Mouse (Mus musculus) hindbrain, embryonic 14.5 days (tissue): ENCODE data around the gene Pced1b. TPM values are rescaled to one million over a fixed set of nuclear protein-coding genes. Genes with fewer than 3 reads are reported as not detected.

Experiments used
- ATAC-seq: fragments of 200-750 bp; cut with Nextera tagmentation; 2 replicates; pipeline ENCODE4 v1.8.0; 2017; ENCODE audit warnings: moderate number of reproducible peaks, mild to moderate bottlenecking, moderate TSS enrichment, moderate library complexity; ENCODE audit not compliant: low FRiP score
- DNase-seq: peaks from one replicate; pipeline ENCODE4 v3.0.0-alpha.2; 2015; ENCODE audit warnings: low spot score
- H3K27ac ChIP-seq: fragments of 300-500 bp; sonication (generic); 2 replicates; pipeline ENCODE4 v1.5.1; 2014; ENCODE audit warnings: mild to moderate bottlenecking, moderate library complexity
- H3K27me3 ChIP-seq: fragments of 300-500 bp; sonication (generic); 2 replicates; pipeline ENCODE4 v1.6.1; 2014; ENCODE audit warnings: mild to moderate bottlenecking, low read length, mixed read lengths; ENCODE audit not compliant: control insufficient read depth, insufficient read depth
- H3K36me3 ChIP-seq: fragments of 300-500 bp; sonication (generic); replicated peaks from 2 replicates; pipeline ENCODE4 v1.6.1; 2014; ENCODE audit not compliant: control insufficient read depth, insufficient read depth
- H3K4me1 ChIP-seq: fragments of 300-500 bp; sonication (generic); replicated peaks from 2 replicates; pipeline ENCODE4 v1.6.1; 2014; ENCODE audit warnings: antibody characterized with exemption, low read length, mixed read lengths; ENCODE audit not compliant: control insufficient read depth, insufficient read depth
- H3K4me2 ChIP-seq: fragments of 300-500 bp; sonication (generic); replicated peaks from 2 replicates; pipeline ENCODE4 v1.6.1; 2014; ENCODE audit warnings: mild to moderate bottlenecking, moderate library complexity
- H3K4me3 ChIP-seq: fragments of 300-500 bp; sonication (generic); replicated peaks from 2 replicates; pipeline ENCODE4 v1.5.1; 2014; ENCODE audit warnings: mild to moderate bottlenecking, low read length
- H3K9ac ChIP-seq: fragments of 300-500 bp; sonication (generic); 2 replicates; pipeline ENCODE4 v1.6.1; 2014
- H3K9me3 ChIP-seq: fragments of 300-500 bp; sonication (generic); 2 replicates; pipeline ENCODE4 v1.6.1; 2016; ENCODE audit warnings: low read length; ENCODE audit not compliant: control insufficient read depth
- WGBS: fragments of 180-500 bp; shearing (Covaris S2); extraction: QIAGEN DNeasy Blood & Tissue Kit; methylation state at CpG from one replicate; pipeline ENCODE4 v1.1.7; 2014; 5-methylcytosine and 5-hydroxymethylcytosine counted together
- polyA plus RNA-seq: library from polyadenylated mRNA; unstranded; fragments of >200 nt; fragmentation: Nextera tagmentation; extraction: Ambion mirVana; gene quantifications from 2 replicates; pipeline ENCODE4 v1.2.1, GENCODE M21; 2014

The Pced1b gene
- polyA plus RNA-seq, 1 experiment from 2014 or later, result 5.8 TPM

DNA sequence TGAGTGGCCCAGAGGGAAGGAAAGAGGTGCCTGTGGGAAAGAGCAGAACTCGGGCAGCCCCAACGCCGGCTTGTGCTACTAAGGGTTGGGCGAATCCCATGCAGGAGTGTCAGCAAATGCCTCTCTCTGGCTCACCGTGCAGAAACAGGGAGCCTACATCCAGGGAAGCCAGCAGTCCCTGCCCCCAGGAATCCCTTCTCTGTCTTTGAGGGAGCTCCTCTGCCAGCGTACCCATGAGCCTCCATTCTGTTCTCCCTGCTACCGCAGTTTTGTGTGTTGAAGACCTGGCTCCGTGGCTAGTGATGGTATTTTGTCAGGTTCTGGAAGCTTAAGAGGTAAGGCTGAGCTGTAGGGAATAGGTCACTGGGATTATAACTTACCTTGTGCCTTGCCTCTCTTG, 33.2 kb downstream of the Pced1b start:
- Histone ChIP-seq H3K4me2 (no peak overlapping the region), H3K4me1 (peaks cover 31% of the 10 kb centered on the region), H3K27ac (no peak overlapping the region), H3K4me3 (no peak overlapping the region), H3K36me3 (no peaks in the 10 kb centered on the region), H3K9me3 (no peaks in the 10 kb centered on the region), H3K9ac (no peak overlapping the region), H3K27me3 (no peaks in the 10 kb centered on the region)
- 91% methylated on average over 8 of the region's 8 CpGs for WGBS
- DNase-seq (no peak), ATAC-seq (no peak)

DNA sequence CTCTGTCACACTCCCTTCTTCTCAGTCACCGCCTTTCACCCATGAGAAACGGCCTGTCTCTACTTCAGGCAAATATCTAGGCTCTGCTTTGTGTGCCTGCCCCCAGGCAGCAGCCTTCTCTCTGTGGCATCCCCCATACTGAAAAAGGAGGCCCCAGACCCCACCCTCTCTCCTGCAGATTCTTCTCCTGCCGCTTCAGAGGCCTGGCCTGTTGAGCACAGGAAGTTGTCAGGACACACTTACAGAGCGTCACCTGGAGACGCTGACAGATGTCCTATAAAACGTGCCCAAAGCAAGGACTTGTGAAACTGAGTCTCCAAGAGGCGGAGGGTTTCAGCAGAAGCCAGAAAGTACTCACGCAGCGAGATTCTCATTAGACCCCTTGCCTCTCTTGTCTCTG, 33.9 kb downstream of the Pced1b start:
- H3K36me3 ChIP-seq, result no peaks in the 10 kb centered on the region
- ATAC-seq, result no peak
- H3K9me3 ChIP-seq, result no peaks in the 10 kb centered on the region
- no peak overlapping the region for H3K27ac ChIP-seq
- H3K27me3 ChIP-seq, result no peaks in the 10 kb centered on the region
- 76% methylated on average over 9 of the region's 9 CpGs for WGBS
- H3K4me3 ChIP-seq, result no peak overlapping the region
- DNase-seq, result no peak
- H3K4me1 ChIP-seq, result peaks cover 27% of the 10 kb centered on the region
- no peak overlapping the region for H3K4me2 ChIP-seq
- H3K9ac ChIP-seq, result no peak overlapping the region

DNA sequence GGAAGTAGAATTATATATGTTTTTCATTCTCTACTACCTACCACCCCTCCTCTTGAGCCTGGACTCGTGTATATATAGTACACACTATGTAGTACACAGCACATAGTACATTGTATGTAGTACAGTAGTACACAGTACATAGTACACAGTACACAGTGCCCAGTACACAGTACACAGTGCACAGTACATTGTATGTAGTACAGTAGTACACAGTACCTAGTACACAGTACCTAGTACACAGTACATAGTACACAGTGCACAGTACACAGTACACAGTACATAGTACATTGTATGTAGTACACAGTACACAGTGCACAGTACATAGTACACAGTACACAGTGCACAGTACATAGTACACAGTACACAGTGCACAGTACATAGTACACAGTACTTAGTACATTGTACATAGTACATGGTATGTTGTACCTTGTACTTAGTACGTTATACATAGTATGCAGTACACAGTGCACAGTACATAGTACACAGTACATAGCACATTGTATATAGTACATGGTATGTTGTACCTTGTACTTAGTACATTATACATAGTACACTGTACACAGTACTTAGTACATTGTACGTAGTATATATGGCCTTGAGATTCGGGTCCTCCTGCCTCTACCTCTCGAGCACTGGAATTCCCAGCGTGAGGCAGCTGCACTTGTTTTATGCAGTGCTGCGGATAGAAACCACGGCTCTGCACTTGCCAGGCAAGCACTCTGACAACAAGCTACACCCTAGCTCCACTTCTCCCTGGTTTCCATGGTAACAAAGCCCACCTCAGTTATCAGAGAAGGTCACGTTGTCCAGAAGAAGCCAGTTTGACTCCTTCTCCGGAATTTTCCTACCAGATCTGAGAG, 35.0 kb downstream of the Pced1b start:
- ATAC-seq, result peak; percentile 71; the same call in 1 of the 2 replicates
- Histone ChIP-seq H3K27ac (peak overlapping the region; percentile 38; the same call in 1 of the 2 replicates), H3K9ac (no peak overlapping the region), H3K4me2 (no peak overlapping the region), H3K9me3 (no peaks in the 10 kb centered on the region), H3K4me1 (peaks cover 16% of the 10 kb centered on the region), H3K27me3 (no peaks in the 10 kb centered on the region), H3K4me3 (no peak overlapping the region), H3K36me3 (no peaks in the 10 kb centered on the region)
- peak; percentile 55 for DNase-seq
- WGBS, result 65% methylated on average over 10 of the region's 10 CpGs

DNA sequence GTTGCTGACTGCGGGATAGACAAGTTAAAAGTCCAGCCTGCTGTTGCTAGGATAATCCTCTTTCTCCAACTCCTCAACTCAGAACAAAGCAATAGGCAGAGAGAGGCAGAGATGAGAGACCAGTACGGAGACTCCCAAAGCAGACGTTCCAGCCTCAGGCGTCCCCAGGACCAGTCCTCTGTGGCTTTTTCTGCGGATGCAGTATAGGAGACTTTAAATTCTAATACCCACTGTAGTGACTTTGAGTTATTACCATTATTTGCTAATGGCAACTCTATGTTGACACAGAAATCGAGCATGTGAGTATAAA, 35.6 kb downstream of the Pced1b start:
- ATAC-seq (no peak), DNase-seq (no peak)
- H3K4me1 ChIP-seq, result peaks cover 13% of the 10 kb centered on the region
- WGBS, result 67% methylated on average over 6 of the region's 6 CpGs
- H3K4me3 ChIP-seq, result no peak overlapping the region
- no peak overlapping the region for H3K4me2 ChIP-seq
- H3K27ac ChIP-seq, result no peak overlapping the region
- H3K9ac ChIP-seq, result no peak overlapping the region
- no peaks in the 10 kb centered on the region for H3K36me3 ChIP-seq
- no peaks in the 10 kb centered on the region for H3K9me3 ChIP-seq
- H3K27me3 ChIP-seq, result no peaks in the 10 kb centered on the region

DNA sequence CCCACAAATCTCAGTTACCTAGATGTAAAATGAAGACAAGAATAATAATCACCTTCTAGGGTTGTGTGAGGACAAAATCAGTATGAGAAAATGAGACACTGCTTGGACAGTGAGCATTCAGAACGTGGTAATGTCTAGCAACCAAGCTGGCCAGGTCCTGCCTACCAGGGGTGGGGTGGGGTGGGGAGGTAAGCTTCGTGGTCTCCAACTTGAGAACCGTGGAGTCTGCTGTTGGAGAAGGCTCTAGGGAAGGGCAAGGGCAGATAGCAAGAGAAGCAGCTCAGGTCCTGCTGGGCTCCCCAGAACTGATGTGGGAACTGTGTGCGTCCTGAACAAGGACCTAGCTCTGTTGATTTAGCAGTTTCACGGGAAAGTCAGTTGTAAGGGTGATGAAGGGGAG, 37.3 kb downstream of the Pced1b start:
- Histone ChIP-seq H3K4me2 (no peak overlapping the region), H3K4me1 (peaks cover 13% of the 10 kb centered on the region), H3K36me3 (no peaks in the 10 kb centered on the region), H3K4me3 (no peak overlapping the region), H3K9ac (no peak overlapping the region), H3K9me3 (no peaks in the 10 kb centered on the region), H3K27me3 (no peaks in the 10 kb centered on the region), H3K27ac (no peak overlapping the region)
- ATAC-seq (no peak), DNase-seq (no peak)
- WGBS, result 81% methylated on average over 5 of the region's 5 CpGs

DNA sequence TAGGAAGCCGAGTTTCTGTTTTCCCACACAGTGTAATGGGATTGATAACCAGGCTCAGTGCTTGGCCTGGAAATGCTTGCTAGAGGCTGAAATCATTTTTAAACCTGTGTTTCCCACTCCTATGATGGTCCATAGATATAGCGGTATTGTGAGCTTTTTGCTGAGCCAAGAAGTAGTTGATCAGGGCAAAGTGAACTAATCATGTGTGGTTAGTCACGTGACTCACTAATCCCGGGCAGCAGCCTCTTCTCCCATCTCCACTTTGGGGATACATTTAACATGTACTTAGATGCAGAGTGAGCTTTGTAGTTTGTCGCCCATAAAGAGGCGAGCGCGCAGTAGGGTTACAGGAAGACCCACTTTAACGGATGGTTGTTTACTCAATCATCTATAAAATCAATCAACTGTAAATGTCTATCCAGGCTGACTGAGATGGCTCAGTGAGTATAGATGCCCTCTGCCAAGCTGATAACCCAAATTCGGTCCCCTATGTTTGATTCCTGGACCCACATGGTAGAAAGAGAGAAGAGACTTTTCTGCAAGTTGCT, 38.8 kb downstream of the Pced1b start:
- H3K9ac ChIP-seq, result no peak overlapping the region
- H3K27ac ChIP-seq, result no peak overlapping the region
- ATAC-seq (no peak), DNase-seq (no peak)
- no peaks in the 10 kb centered on the region for H3K36me3 ChIP-seq
- H3K4me1 ChIP-seq, result peaks cover 13% of the 10 kb centered on the region
- WGBS, result 92% methylated on average over 10 of the region's 10 CpGs
- H3K9me3 ChIP-seq, result no peaks in the 10 kb centered on the region
- no peaks in the 10 kb centered on the region for H3K27me3 ChIP-seq
- H3K4me2 ChIP-seq, result no peak overlapping the region
- H3K4me3 ChIP-seq, result no peak overlapping the region

DNA sequence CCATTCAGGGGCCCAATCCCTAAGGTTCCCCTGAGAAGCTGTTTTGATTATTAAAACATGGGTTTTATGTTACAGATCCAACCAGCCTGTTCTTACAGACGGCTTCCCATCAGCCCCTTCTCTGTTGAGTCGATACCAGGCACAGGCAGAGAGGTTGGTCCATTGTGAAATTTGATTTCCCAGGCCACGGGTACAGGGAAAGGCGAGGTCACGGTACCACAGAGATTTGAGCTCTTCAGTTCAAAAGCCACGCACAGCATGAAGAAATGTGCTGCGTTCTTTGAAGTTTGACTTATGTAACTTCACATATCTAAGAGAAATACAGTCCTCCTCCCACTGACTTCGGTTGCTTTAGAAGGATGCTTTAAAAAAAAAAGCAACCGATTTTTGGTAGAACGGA, 39.8 kb downstream of the Pced1b start:
- H3K4me3 ChIP-seq, result no peak overlapping the region
- DNase-seq, result no peak
- no peaks in the 10 kb centered on the region for H3K36me3 ChIP-seq
- no peak for ATAC-seq
- no peaks in the 10 kb centered on the region for H3K27me3 ChIP-seq
- H3K4me2 ChIP-seq, result no peak overlapping the region
- no peak overlapping the region for H3K27ac ChIP-seq
- WGBS, result 78% methylated on average over 10 of the region's 10 CpGs
- no peaks in the 10 kb centered on the region for H3K9me3 ChIP-seq
- peaks cover 11% of the 10 kb centered on the region for H3K4me1 ChIP-seq
- H3K9ac ChIP-seq, result no peak overlapping the region

DNA sequence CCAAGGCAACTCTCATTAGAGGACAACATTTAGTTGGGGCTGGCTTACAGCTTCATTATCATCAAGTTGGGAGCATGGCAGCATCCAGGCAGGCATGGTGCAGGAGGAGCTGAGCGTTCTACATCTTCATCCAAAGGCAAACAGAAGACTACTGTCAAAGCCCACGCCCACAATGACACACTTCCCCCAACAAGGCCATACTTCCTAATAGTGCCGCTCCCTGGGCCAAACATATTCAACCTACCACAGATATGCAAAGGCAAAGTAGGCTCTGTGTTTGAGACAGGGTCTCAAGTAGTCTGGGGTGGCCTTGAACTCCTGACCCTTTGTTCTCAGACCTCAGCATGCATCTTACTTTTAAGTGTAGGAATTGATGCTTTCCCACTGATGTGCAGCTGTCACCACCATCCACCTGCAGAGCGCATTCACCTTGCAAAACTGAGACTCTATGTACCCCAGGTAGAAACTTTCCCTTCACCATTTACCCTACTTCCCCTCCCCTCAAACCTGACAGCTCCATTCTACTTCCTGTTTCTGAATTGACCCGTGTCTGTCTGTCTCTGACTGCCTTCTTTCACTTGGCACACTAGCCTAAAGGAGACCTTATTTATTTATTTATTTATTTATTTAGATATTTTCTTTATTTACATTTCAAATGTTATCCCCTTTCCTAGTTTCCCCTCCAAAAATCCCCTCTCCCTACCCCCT, 40.7 kb downstream of the Pced1b start:
- DNase-seq (no peak), ATAC-seq (no peak)
- Histone ChIP-seq H3K4me1 (0 out of 2 replicates have a peak, but pooled peaks cover 2% of the 10 kb centered on the region), H3K27me3 (no peaks in the 10 kb centered on the region), H3K4me3 (no peak overlapping the region), H3K4me2 (no peak overlapping the region), H3K9me3 (no peaks in the 10 kb centered on the region), H3K27ac (no peak overlapping the region), H3K36me3 (no peaks in the 10 kb centered on the region), H3K9ac (no peak overlapping the region)
- WGBS, result 92% methylated on average over 5 of the region's 5 CpGs

DNA sequence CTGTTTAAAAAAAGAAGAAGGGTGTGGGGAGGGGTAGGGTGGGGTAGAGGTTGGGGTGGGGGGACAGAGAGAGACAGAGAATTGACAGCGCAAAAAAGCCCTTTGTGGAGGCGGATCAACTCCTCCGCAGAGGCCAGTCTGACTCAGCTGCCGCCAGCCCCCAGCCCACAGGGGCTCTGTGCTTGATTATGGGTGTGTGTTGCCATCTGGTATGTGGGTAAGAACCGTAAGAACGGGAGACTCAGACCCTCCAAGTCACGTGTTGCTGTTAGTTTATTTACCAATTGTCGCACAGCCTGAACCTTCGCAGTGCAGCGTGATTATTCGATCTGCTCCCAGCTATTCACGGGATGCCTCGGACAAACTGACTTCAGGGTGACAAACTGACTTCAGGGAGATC, 41.8 kb downstream of the Pced1b start:
- DNase-seq (no peak), ATAC-seq (no peak)
- Histone ChIP-seq H3K4me1 (no peaks in the 10 kb centered on the region), H3K27me3 (no peaks in the 10 kb centered on the region), H3K27ac (no peak overlapping the region), H3K9ac (no peak overlapping the region), H3K4me3 (no peak overlapping the region), H3K36me3 (no peaks in the 10 kb centered on the region), H3K9me3 (no peaks in the 10 kb centered on the region), H3K4me2 (no peak overlapping the region)
- WGBS, result 82% methylated on average over 13 of the region's 13 CpGs
